Mouse (Mus musculus) lung, embryonic 15.5 days (tissue): Measurements from ENCODE around the gene Fbxo6. TPM values are rescaled to one million over a fixed set of nuclear protein-coding genes. Genes with fewer than 3 reads are reported as not detected.
"Not testable (repeated sequence)": the region's sequence is repeated elsewhere in the genome, so short reads cannot be mapped to it uniquely, and the experiment has no call there.

Experiments used
- ATAC-seq: fragments of 200-750 bp; cut with Nextera tagmentation; 2 replicates; pipeline ENCODE4 v1.8.0; 2017; ENCODE audit warnings: moderate number of reproducible peaks, borderline replicate concordance; ENCODE audit not compliant: low FRiP score, low TSS enrichment; ENCODE audit errors: extremely low read depth
- H3K27ac ChIP-seq: fragments of 300-500 bp; sonication (generic); 2 replicates; pipeline ENCODE4 v1.5.1; 2015; ENCODE audit warnings: moderate library complexity, mild to moderate bottlenecking, inconsistent platforms
- H3K27me3 ChIP-seq: fragments of 300-500 bp; sonication (generic); 2 replicates; pipeline ENCODE4 v1.6.1; 2015; ENCODE audit warnings: inconsistent platforms
- H3K36me3 ChIP-seq: fragments of 300-500 bp; sonication (generic); 2 replicates; pipeline ENCODE4 v1.6.1; 2015; ENCODE audit warnings: inconsistent platforms
- H3K4me1 ChIP-seq: fragments of 300-500 bp; sonication (generic); 2 replicates; pipeline ENCODE4 v1.6.1; 2015; ENCODE audit warnings: inconsistent platforms
- H3K4me2 ChIP-seq: fragments of 300-500 bp; sonication (generic); 2 replicates; pipeline ENCODE4 v1.6.1; 2015; ENCODE audit warnings: inconsistent platforms, mild to moderate bottlenecking, moderate library complexity
- H3K4me3 ChIP-seq: fragments of 300-500 bp; sonication (generic); 2 replicates; pipeline ENCODE4 v1.5.1; 2015; ENCODE audit warnings: mild to moderate bottlenecking, inconsistent platforms
- H3K9ac ChIP-seq: fragments of 300-500 bp; sonication (generic); 2 replicates; pipeline ENCODE4 v1.6.1; 2015; ENCODE audit warnings: inconsistent platforms
- H3K9me3 ChIP-seq: fragments of 300-500 bp; sonication (generic); 2 replicates; pipeline ENCODE4 v1.6.1; 2016; ENCODE audit warnings: inconsistent platforms
- WGBS: fragments of 180-500 bp; shearing (Covaris S2); methylation state at CpG from one replicate; pipeline ENCODE4 v1.1.7; 2015; 5-methylcytosine and 5-hydroxymethylcytosine counted together
- polyA plus RNA-seq: library from polyadenylated mRNA; unstranded; fragments of >200 nt; fragmentation: Nextera tagmentation; extraction: Ambion mirVana; gene quantifications from 2 replicates; pipeline ENCODE4 v1.2.1, GENCODE M21; 2015

Gene Fbxo6
- polyA plus RNA-seq, 1 experiment from 2014 or later, result 15.9 TPM

GRCm38 (mm10) chr4:148120555-148120954 is 31.4 kb downstream of the Fbxo6 start:
- Histone ChIP-seq H3K4me1 (no peaks in the 10 kb centered on the region), H3K9me3 (no peaks in the 10 kb centered on the region), H3K4me2 (no peak overlapping the region), H3K27me3 (no peaks in the 10 kb centered on the region), H3K36me3 (no peaks in the 10 kb centered on the region), H3K27ac (no peak overlapping the region), H3K9ac (no peak overlapping the region), H3K4me3 (no peak overlapping the region)
- 73% methylated on average over 9 of the region's 9 CpGs for WGBS
- no peak for ATAC-seq

DNA sequence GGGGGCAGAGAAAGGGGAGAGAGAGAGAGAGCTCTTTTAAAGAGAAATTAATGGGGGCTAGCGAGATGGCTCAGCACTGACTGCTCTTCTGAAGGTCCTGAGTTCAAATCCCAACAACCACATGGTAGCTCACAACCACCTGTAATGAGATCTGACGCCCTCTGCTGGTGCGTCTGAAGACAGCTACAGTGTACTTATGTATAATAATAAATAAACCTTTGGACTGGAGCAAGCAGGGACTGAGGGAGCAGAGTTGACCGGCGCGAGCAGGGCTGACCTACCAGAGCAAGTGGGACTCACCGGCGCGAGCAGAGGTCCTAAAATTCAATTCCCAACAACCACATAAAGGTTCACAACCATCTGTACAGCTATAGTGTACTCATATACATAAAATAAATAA is 32.4 kb downstream of the Fbxo6 start:
- not testable (repeated sequence) for H3K27me3 ChIP-seq, H3K36me3 ChIP-seq, H3K27ac ChIP-seq, H3K4me3 ChIP-seq, H3K9ac ChIP-seq, ATAC-seq, H3K9me3 ChIP-seq, H3K4me2 ChIP-seq, H3K4me1 ChIP-seq
- WGBS, result 75% methylated on average over 9 of the region's 9 CpGs

- no peak overlapping the region for H3K27ac ChIP-seq
- H3K36me3 ChIP-seq, result no peaks in the 10 kb centered on the region
- H3K9ac ChIP-seq, result no peak overlapping the region
- H3K4me3 ChIP-seq, result no peak overlapping the region
- WGBS, result 71% methylated on average over 4 of the region's 4 CpGs
- 0 out of 2 replicates have a peak, but pooled peaks cover 7% of the 10 kb centered on the region for H3K27me3 ChIP-seq
- no peak for ATAC-seq
- no peaks in the 10 kb centered on the region for H3K9me3 ChIP-seq
- no peaks in the 10 kb centered on the region; the same call in 1 of the 2 replicates for H3K4me1 ChIP-seq
- no peak overlapping the region for H3K4me2 ChIP-seq
Measured at GRCm38 (mm10) chr4:148117392-148117791, 34.5 kb downstream of the Fbxo6 start.

DNA sequence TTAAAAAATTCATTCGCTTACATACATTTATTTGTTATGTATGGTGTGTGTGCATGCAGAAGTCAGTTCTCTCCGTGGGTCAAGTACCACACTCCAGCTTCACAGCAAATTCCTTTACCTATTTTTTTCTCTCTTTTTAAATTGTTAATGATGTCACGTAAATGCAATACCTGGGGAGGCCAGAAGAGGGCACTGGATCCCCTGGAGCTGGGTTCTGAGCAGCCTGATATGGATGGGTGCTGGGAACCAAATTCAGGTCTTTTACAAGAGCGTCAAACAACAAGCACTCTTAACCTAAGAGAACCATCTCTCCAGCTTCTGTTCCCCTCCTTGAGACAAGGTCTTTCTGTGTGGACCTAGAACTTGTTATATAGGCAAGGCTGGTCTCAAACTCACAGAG is 35.3 kb downstream of the Fbxo6 start:
- no peak overlapping the region for H3K27ac ChIP-seq
- H3K27me3 ChIP-seq, result 0 out of 2 replicates have a peak, but pooled peaks cover 7% of the 10 kb centered on the region
- no peak overlapping the region for H3K4me3 ChIP-seq
- WGBS, result 69% methylated on average over 4 of the region's 4 CpGs
- H3K4me2 ChIP-seq, result no peak overlapping the region
- no peak overlapping the region for H3K9ac ChIP-seq
- no peaks in the 10 kb centered on the region for H3K36me3 ChIP-seq
- ATAC-seq, result no peak
- H3K9me3 ChIP-seq, result no peaks in the 10 kb centered on the region
- no peaks in the 10 kb centered on the region; the same call in 1 of the 2 replicates for H3K4me1 ChIP-seq

DNA sequence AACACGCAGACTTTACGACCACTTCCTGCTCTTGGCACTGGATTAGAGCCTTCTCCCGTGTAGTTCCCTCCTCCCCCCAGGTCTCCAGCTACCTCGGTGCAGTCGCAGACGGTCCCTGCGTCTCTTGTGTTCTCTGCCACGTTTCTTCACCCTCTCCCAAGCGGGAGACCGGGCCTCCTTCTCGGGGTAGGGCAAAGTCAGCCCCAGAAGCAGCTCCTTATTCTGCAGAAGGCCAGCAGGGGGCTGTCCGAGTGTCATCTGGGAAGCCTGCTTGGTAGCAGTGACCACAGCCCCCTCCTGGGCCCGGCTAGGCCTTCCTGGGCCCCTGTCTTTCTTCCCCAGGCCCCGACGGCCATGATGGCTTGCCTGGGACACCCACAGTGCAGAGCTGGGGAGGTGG is 36.5 kb downstream of the Fbxo6 start:
- no peak overlapping the region for H3K4me3 ChIP-seq
- WGBS, result 1% methylated on average over 15 of the region's 15 CpGs
- 0 out of 2 replicates have a peak, but pooled peaks cover 7% of the 10 kb centered on the region for H3K27me3 ChIP-seq
- no peaks in the 10 kb centered on the region for H3K36me3 ChIP-seq
- no peak overlapping the region for H3K27ac ChIP-seq
- H3K4me2 ChIP-seq, result peak overlapping the region; percentile 23; the same call in 1 of the 2 replicates
- ATAC-seq, result no peak
- no peaks in the 10 kb centered on the region; the same call in 1 of the 2 replicates for H3K4me1 ChIP-seq
- H3K9ac ChIP-seq, result no peak overlapping the region
- H3K9me3 ChIP-seq, result no peaks in the 10 kb centered on the region

DNA sequence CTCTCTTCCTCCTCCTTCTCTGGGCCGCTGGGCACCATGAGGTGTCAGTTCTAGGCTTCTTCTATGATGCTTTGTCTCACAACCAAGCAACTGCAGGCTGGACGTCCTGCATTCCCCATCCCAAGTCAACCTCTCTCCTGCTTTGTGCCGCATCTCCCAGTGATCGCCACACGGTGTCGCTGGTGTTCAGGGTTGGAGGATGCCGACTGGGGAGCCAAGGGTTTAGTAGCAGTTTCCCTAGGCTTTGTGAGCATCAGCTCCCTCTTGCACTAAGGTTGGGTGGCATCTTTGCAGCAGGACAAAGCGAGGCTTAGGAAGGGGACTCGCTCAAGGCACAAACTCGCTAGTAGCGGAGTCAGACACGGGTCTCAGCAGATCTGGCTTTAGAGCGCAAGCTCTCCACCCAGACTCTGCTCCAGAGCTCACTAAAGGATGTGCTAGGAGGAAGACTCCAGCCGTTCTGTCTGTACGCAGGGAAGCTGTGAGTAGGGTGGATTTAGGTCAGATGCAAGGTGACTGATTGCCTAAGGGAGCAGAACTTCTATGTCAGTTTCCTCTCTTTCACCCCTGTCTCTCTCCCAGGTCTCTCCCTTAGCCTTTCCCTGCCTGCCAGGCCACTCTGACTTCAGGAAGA is 37.1 kb downstream of the Fbxo6 start:
- Histone ChIP-seq H3K9me3 (no peaks in the 10 kb centered on the region), H3K27me3 (peaks cover 7% of the 10 kb centered on the region; the same call in 1 of the 2 replicates), H3K4me1 (no peaks in the 10 kb centered on the region; the same call in 1 of the 2 replicates), H3K4me2 (peak overlapping the region; percentile 23; the same call in 1 of the 2 replicates), H3K27ac (no peak overlapping the region), H3K9ac (no peak overlapping the region), H3K36me3 (no peaks in the 10 kb centered on the region), H3K4me3 (no peak overlapping the region)
- ATAC-seq, result 0 out of 2 replicates have a peak, but pooled peaks have one; percentile 39
- 5% methylated on average over 15 of the region's 15 CpGs for WGBS

DNA sequence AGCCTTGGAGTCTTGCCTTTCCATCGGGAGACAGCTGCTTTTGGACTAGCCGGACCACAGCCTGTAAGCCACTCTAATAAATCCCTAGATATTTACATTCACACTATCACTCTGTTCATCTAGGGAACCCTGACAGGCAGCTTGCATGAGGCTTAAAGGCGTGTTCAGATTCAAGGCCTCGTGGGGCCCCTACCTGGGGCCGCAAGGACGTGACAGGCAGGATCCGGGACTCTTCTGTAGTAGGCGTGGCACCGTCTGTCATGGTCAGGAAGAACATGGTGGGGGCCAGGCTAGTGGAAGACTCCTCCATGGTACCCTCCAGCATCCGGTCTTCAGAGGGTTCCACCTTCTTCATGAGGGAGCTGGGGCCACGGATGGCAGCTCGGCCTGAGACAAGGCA is 39.4 kb downstream of the Fbxo6 start:
- Histone ChIP-seq H3K4me2 (no peak overlapping the region), H3K4me1 (peaks cover 14% of the 10 kb centered on the region), H3K9me3 (no peaks in the 10 kb centered on the region), H3K4me3 (no peak overlapping the region), H3K27ac (no peak overlapping the region), H3K9ac (no peak overlapping the region), H3K27me3 (peaks cover 12% of the 10 kb centered on the region; the same call in 1 of the 2 replicates), H3K36me3 (no peaks in the 10 kb centered on the region)
- ATAC-seq, result no peak
- 70% methylated on average over 12 of the region's 12 CpGs for WGBS

- 66% methylated on average over 5 of the region's 5 CpGs for WGBS
- H3K36me3 ChIP-seq, result no peaks in the 10 kb centered on the region
- peaks cover 17% of the 10 kb centered on the region for H3K4me1 ChIP-seq
- no peak overlapping the region for H3K4me2 ChIP-seq
- peaks cover 11% of the 10 kb centered on the region; the same call in 1 of the 2 replicates for H3K27me3 ChIP-seq
- H3K4me3 ChIP-seq, result no peak overlapping the region
- no peak for ATAC-seq
- H3K9ac ChIP-seq, result no peak overlapping the region
- H3K27ac ChIP-seq, result no peak overlapping the region
- no peaks in the 10 kb centered on the region for H3K9me3 ChIP-seq
Measured at GRCm38 (mm10) chr4:148109215-148109614, 42.7 kb downstream of the Fbxo6 start.

DNA sequence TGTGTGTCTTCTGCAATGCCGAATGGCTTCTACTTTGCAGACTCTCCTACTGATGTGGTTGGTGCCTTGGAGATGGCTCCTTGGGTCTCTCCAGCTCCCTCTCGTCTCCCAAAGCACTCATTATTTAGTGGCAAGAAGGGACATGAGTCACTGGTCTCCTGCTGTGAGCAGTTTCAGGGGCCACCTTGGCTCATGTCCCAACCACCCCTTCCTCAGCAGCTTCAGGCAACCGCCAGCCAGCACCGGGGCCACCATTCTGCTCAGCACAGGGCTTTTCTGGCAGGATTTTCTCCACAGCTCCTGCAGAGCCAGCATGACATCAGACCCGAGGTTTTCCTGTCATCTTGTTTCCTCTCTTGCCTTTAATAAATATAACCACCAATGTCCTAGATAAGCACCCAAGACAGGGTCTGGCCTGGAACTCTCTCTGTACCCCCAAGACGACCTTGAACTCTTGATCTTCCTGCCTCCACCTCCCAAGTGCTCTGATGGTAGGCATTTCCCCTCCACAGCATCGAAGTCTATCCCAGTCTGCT is 43.3 kb downstream of the Fbxo6 start:
- no peaks in the 10 kb centered on the region for H3K9me3 ChIP-seq
- no peaks in the 10 kb centered on the region for H3K36me3 ChIP-seq
- no peak overlapping the region for H3K4me3 ChIP-seq
- peaks cover 11% of the 10 kb centered on the region; the same call in 1 of the 2 replicates for H3K27me3 ChIP-seq
- H3K4me2 ChIP-seq, result no peak overlapping the region
- 32% methylated on average over 7 of the region's 7 CpGs for WGBS
- no peak overlapping the region for H3K9ac ChIP-seq
- ATAC-seq, result no peak
- H3K4me1 ChIP-seq, result peaks cover 17% of the 10 kb centered on the region
- no peak overlapping the region for H3K27ac ChIP-seq

- ATAC-seq, result peak; percentile 57
- WGBS, result 17% methylated on average over 22 of the region's 22 CpGs
Measured at GRCm38 (mm10) chr4:148107621-148108291, 44.2 kb downstream of the Fbxo6 start.

GRCm38 (mm10) chr4:148104146-148104545 is 47.8 kb downstream of the Fbxo6 start:
- no peak for ATAC-seq
- Histone ChIP-seq H3K9ac (no peak overlapping the region), H3K9me3 (no peaks in the 10 kb centered on the region), H3K27me3 (peaks cover 11% of the 10 kb centered on the region; the same call in 1 of the 2 replicates), H3K4me1 (peaks cover 17% of the 10 kb centered on the region), H3K4me2 (no peak overlapping the region), H3K4me3 (no peak overlapping the region), H3K27ac (no peak overlapping the region), H3K36me3 (no peaks in the 10 kb centered on the region)
- 76% methylated on average over 3 of the region's 3 CpGs for WGBS

More at GRCm38 (mm10) chr4:148107621-148108291, 44.2 kb downstream of the Fbxo6 start:
- Histone ChIP-seq H3K4me2 (peak overlapping the region; percentile 29), H3K27ac (no peak overlapping the region), H3K4me1 (peaks cover 17% of the 10 kb centered on the region), H3K36me3 (no peaks in the 10 kb centered on the region), H3K9me3 (no peaks in the 10 kb centered on the region), H3K9ac (no peak overlapping the region), H3K4me3 (no peak overlapping the region), H3K27me3 (peaks cover 11% of the 10 kb centered on the region; the same call in 1 of the 2 replicates)
